Mouse (Mus musculus): ENCODE data around the gene Hsd11b1. TPM values are rescaled to one million over a fixed set of nuclear protein-coding genes. Genes with fewer than 3 reads are reported as not detected.

Gene Hsd11b1
- 295 TPM for polyA plus RNA-seq (2014; fragmentation: Illumina TruSeq; extraction: RNeasy Lipid Tissue Mini Kit (QIAGEN cat#74804); ENCODE audit: insufficient read depth, low read depth, low replicate concordance)

DNA sequence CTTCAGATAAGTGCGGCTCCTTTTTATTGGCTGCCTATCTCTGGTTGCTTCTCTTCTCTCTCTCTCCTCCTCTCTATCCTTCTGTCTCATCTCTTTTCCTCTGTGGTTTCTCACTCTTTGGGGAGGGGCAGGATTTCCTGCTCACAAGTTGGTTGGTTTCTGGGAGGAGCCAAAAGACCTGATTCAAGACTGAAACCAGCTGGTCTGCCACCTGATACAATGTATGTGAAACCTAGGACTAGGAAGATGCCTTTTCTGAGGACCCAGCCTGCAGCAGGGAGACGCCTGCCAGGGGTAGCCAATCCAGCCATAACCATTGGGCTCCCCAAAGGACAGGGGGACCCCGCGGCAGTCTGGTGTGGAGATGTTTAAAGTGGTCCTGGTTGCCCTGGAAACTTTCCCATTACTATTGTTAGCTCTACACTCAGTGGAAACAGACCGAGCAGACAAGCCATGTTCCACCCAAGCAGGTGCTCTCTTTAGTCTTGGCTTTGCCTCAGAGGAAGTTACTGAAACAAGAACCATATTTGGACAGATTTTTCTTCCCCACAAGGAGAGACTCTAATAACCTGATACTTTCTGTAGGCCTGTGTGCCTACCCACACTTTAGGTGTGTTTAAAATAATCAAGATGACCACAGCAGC lies at the start of gene Hsd11b1:
TSS of gene Hsd11b1 (minus strand) at position 121 of the 644 bp plus-strand sequence.

DNA sequence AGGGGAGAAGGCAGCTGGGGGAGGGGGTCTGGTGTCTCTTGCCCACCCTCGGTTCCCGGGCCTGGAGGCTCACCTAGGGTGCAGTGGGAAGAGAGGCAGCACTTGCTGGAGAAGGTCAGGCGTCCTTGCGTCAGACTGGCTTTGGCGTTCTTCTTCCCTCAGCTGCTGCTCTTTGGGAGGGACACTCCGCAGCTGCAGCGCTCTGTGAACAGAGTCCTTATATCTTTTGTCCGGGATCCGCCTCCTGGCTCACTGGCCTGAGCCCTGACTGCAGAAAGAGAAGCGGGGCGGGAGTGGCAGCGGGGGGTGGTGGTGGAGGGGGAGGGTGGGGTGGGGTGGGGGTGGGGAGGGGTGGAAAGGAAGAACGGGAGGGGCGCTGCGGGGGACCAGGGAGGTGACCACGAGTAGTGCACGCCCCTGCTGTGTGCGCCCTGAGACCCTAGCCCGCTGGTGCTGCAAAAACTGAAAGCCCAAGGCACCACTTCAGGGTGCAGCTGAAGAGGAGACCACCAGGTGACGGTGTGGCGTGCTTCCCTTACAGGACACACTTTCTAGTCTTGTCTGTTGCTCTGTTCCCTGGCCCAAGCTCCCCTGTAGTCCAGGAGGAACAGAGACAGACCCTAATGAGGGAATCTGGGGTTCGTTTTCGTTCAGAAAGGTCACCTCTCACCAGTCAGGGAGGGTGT lies 9.2 kb upstream of the Hsd11b1 start, which contains the start of gene G0s2:
TSS of gene G0s2 (minus strand) at position 302 of the 686 bp plus-strand sequence.

GRCm38 (mm10) chr1:193207503-193207902 lies 56.4 kb downstream of the Hsd11b1 start, which contains the start of gene Lamb3:
Lamb3 (plus strand) TSS chr1:193207699.

DNA sequence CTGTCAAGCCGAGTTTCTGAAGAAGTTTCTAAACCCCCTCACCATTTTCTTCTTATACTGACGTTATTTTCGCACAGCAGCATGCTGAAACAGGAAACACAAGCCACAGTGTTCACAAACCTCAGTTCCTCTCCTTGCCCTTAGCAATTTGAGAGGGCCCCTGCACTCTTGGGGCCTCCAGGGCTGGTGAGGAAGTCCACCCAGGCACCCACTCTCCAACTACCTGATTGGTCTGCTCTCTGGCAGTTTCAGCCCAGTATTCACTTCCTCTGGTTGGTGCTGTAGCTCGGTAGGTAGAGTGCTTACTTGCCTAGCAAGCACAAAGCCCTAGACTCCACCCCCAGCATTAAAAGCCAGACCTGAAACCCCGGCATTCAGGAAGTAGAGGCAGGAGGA lies 62.5 kb downstream of the Hsd11b1 start, which contains the start of gene Traf3ip3:
TSS of gene Traf3ip3 (minus strand) at position 321 of the 396 bp plus-strand sequence.

Other genes with a start within 250 kb of the Hsd11b1 start
- gene Syt14, start 228.3 kb downstream of the Hsd11b1 start, polyA plus RNA-seq (2014; fragmentation: Illumina TruSeq; extraction: RNeasy Lipid Tissue Mini Kit (QIAGEN cat#74804); ENCODE audit: insufficient read depth, low read depth, low replicate concordance) = 0.15 TPM
- 3.3 TPM for gene Diexf, start 133.8 kb downstream of the Hsd11b1 start, polyA plus RNA-seq (2014; fragmentation: Illumina TruSeq; extraction: RNeasy Lipid Tissue Mini Kit (QIAGEN cat#74804); ENCODE audit: insufficient read depth, low read depth, low replicate concordance)
- 9.6 TPM for gene Irf6, start 111.0 kb downstream of the Hsd11b1 start, polyA plus RNA-seq (2014; fragmentation: Illumina TruSeq; extraction: RNeasy Lipid Tissue Mini Kit (QIAGEN cat#74804); ENCODE audit: insufficient read depth, low read depth, low replicate concordance)
- 3.0 TPM for gene A130010J15Rik, start 96.0 kb downstream of the Hsd11b1 start, polyA plus RNA-seq (2014; fragmentation: Illumina TruSeq; extraction: RNeasy Lipid Tissue Mini Kit (QIAGEN cat#74804); ENCODE audit: insufficient read depth, low read depth, low replicate concordance)
- 11.8 TPM for gene Traf3ip3, start 62.4 kb downstream of the Hsd11b1 start, polyA plus RNA-seq (2014; fragmentation: Illumina TruSeq; extraction: RNeasy Lipid Tissue Mini Kit (QIAGEN cat#74804); ENCODE audit: insufficient read depth, low read depth, low replicate concordance)
- gene Lamb3, start 56.4 kb downstream of the Hsd11b1 start, polyA plus RNA-seq (2014; fragmentation: Illumina TruSeq; extraction: RNeasy Lipid Tissue Mini Kit (QIAGEN cat#74804); ENCODE audit: insufficient read depth, low read depth, low replicate concordance) = 24.1 TPM
- 215 TPM for gene G0s2, start 9.1 kb upstream of the Hsd11b1 start, polyA plus RNA-seq (2014; fragmentation: Illumina TruSeq; extraction: RNeasy Lipid Tissue Mini Kit (QIAGEN cat#74804); ENCODE audit: insufficient read depth, low read depth, low replicate concordance)
- gene Camk1g, start 106.2 kb upstream of the Hsd11b1 start, polyA plus RNA-seq (2014; fragmentation: Illumina TruSeq; extraction: RNeasy Lipid Tissue Mini Kit (QIAGEN cat#74804); ENCODE audit: insufficient read depth, low read depth, low replicate concordance) = not detected

All from lung, adult 10 weeks (tissue).